Mouse (Mus musculus) heart, postnatal 14 days (tissue): ENCODE measurements around the gene Tfeb. TPM values are rescaled to one million over a fixed set of nuclear protein-coding genes. Genes with fewer than 3 reads are reported as not detected.

Experiments
- DNase-seq, 2 experiments: peaks; one replicate each; pipeline ENCODE4 v3.0.0; 2021 to 2022
- intact Hi-C: fragments of 180-260 bp; cut with DNase I; formaldehyde crosslinking; loops from one replicate; pipeline ENCODE4 v1.15.1; 2025
- total RNA-seq, 2 experiments: library from RNA; stranded (reverse); gene quantifications; 2 replicates each; pipeline ENCODE4 v1.2.3; 2021

The Tfeb gene
- total RNA-seq, 2 experiments from 2014 or later = 46.8 to 49.3 TPM

- intact Hi-C loops = no loop called here
- peak; percentile 46 to 61 for DNase-seq
These were observed 12.1 kb downstream of the Tfeb start for GRCm38 (mm10) chr17:47748791-47749553.

GRCm38 (mm10) chr17:47749626-47750025 is 12.8 kb downstream of the Tfeb start:
- intact Hi-C loops = no loop called here

GRCm38 (mm10) chr17:47750101-47750500 is 13.3 kb downstream of the Tfeb start:
- DNase-seq = no peak
- intact Hi-C loops = no loop called here

More at GRCm38 (mm10) chr17:47749626-47750025, 12.8 kb downstream of the Tfeb start:
- no peak for DNase-seq

GRCm38 (mm10) chr17:47751811-47752210 is 15.0 kb downstream of the Tfeb start:
- DNase-seq = no peak
- intact Hi-C loops = no loop called here

- intact Hi-C loops = no loop called here
- DNase-seq = no peak
These were observed 16.4 kb downstream of the Tfeb start for GRCm38 (mm10) chr17:47753130-47753775.

GRCm38 (mm10) chr17:47754246-47754645 is 17.4 kb downstream of the Tfeb start:
- intact Hi-C loops = no loop called here
- peak; percentile 67 to 72 for DNase-seq

- DNase-seq = no peak
- intact Hi-C loops = loop anchor here (2.0 kb wide), 1 partner anchor 18 kb away; no protein-coding TSS in a partner anchor
These were observed 19.5 kb downstream of the Tfeb start for GRCm38 (mm10) chr17:47756366-47756765.

- intact Hi-C loops = loop anchor here (2.0 kb wide), 1 partner anchor 18 kb away; no protein-coding TSS in a partner anchor
- no peak for DNase-seq
These were observed 20.3 kb downstream of the Tfeb start for GRCm38 (mm10) chr17:47757056-47757610.

GRCm38 (mm10) chr17:47759702-47760410 is 23.0 kb downstream of the Tfeb start:
- intact Hi-C loops = no loop called here
- DNase-seq = peak; percentile 63 to 74

- intact Hi-C loops = no loop called here
These were observed 25.2 kb downstream of the Tfeb start for GRCm38 (mm10) chr17:47762028-47762427.

GRCm38 (mm10) chr17:47762518-47763340 is 25.9 kb downstream of the Tfeb start:
- peak; percentile 82 to 86 for DNase-seq
- intact Hi-C loops = no loop called here

More at GRCm38 (mm10) chr17:47762028-47762427, 25.2 kb downstream of the Tfeb start:
- no peak for DNase-seq

GRCm38 (mm10) chr17:47765986-47766385 is 29.2 kb downstream of the Tfeb start:
- intact Hi-C loops = no loop called here
- DNase-seq = no peak

- no peak for DNase-seq
These were observed 29.7 kb downstream of the Tfeb start for GRCm38 (mm10) chr17:47766407-47767043.

GRCm38 (mm10) chr17:47767081-47767455 is 30.2 kb downstream of the Tfeb start:
- no peak for DNase-seq
- intact Hi-C loops = no loop called here

More at GRCm38 (mm10) chr17:47766407-47767043, 29.7 kb downstream of the Tfeb start:
- intact Hi-C loops = no loop called here

GRCm38 (mm10) chr17:47767456-47768141 is 30.8 kb downstream of the Tfeb start:
- no peak for DNase-seq
- intact Hi-C loops = no loop called here

GRCm38 (mm10) chr17:47768707-47769276 is 32.0 kb downstream of the Tfeb start:
- intact Hi-C loops = no loop called here
- DNase-seq = peak; percentile 64 to 65

GRCm38 (mm10) chr17:47769389-47770299 is 32.8 kb downstream of the Tfeb start:
- intact Hi-C loops = no loop called here
- DNase-seq = no peak
